Mouse (Mus musculus) kidney, postnatal 0 days (tissue): Measurements from ENCODE around the gene P3h2. TPM values are rescaled to one million over a fixed set of nuclear protein-coding genes. Genes with fewer than 3 reads are reported as not detected.
A peak's percentile ranks its signal among the peaks of the same experiment; 100 is the strongest.

Experiments
- ATAC-seq: fragments of 200-750 bp; cut with Nextera tagmentation; replicated peaks from 2 replicates; pipeline ENCODE4 v1.8.0; 2017; ENCODE audit warnings: low read depth, moderate number of reproducible peaks, moderate TSS enrichment, moderate library complexity; ENCODE audit not compliant: low FRiP score
- DNase-seq: peaks from one replicate; pipeline ENCODE4 v3.0.0-alpha.2; 2016; ENCODE audit warnings: low spot score
- H3K27ac ChIP-seq: fragments of 300-500 bp; sonication (generic); 2 replicates; pipeline ENCODE4 v1.5.1; 2014; ENCODE audit warnings: mild to moderate bottlenecking
- H3K27me3 ChIP-seq: fragments of 300-500 bp; sonication (generic); 2 replicates; pipeline ENCODE4 v1.6.1; 2014; ENCODE audit warnings: low read length, mixed read lengths; ENCODE audit not compliant: insufficient read depth
- H3K36me3 ChIP-seq: fragments of 300-500 bp; sonication (generic); 2 replicates; pipeline ENCODE4 v1.6.1; 2014; ENCODE audit warnings: low read length, mixed read lengths; ENCODE audit not compliant: insufficient read depth
- H3K4me1 ChIP-seq: fragments of 300-500 bp; sonication (generic); replicated peaks from 2 replicates; pipeline ENCODE4 v1.6.1; 2014; ENCODE audit warnings: antibody characterized with exemption, low read length, mixed read lengths; ENCODE audit not compliant: insufficient read depth
- H3K4me2 ChIP-seq: fragments of 300-500 bp; sonication (generic); 2 replicates; pipeline ENCODE4 v1.6.1; 2014; ENCODE audit warnings: mild to moderate bottlenecking, low read length, moderate library complexity, mixed read lengths
- H3K4me3 ChIP-seq: fragments of 300-500 bp; sonication (generic); replicated peaks from 2 replicates; pipeline ENCODE4 v1.5.1; 2014; ENCODE audit warnings: low read depth, low read length
- H3K9ac ChIP-seq: fragments of 300-500 bp; sonication (generic); 2 replicates; pipeline ENCODE4 v1.6.1; 2014; ENCODE audit warnings: low read depth, low read length
- H3K9me3 ChIP-seq: fragments of 300-500 bp; sonication (generic); replicated peaks from 2 replicates; pipeline ENCODE4 v1.6.1; 2016; ENCODE audit warnings: low read length, inconsistent platforms, mixed read lengths
- CTCF ChIP-seq: IDR thresholded peaks from 2 replicates; pipeline ENCODE4 v1.5.1; 2016; ENCODE audit warnings: antibody characterized with exemption, low read depth, mild to moderate bottlenecking, moderate library complexity
- WGBS: fragments of 180-500 bp; shearing (Covaris S2); extraction: QIAGEN DNeasy Blood & Tissue Kit; methylation state at CpG from one replicate; pipeline ENCODE4 v1.1.7; 2014; 5-methylcytosine and 5-hydroxymethylcytosine counted together
- polyA plus RNA-seq: library from polyadenylated mRNA; unstranded; fragments of >200 nt; fragmentation: Nextera tagmentation; extraction: Ambion mirVana; gene quantifications from 2 replicates; pipeline ENCODE4 v1.2.1, GENCODE M21; 2015

P3h2 gene
- polyA plus RNA-seq, 1 experiment from 2014 or later, result 14.7 TPM

DNA sequence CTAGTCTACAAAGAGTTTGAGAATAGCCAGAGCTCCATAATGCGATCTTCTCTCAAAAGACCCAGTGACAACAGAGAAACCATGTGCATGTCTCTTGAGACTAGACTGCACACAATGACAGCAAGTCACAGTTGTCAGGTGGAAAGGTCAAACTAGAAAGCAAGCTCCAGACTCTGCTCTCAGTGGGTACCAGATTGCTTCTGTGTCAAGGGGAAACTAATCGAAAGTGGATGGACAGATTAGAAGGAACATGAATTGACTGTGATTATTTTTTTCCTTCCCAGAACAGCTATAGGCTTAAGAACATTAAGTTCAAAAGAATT is 27.5 kb downstream of the P3h2 start:
- DNase-seq (no peak), ATAC-seq (no peak)
- Histone ChIP-seq H3K27me3 (no peaks in the 10 kb centered on the region), H3K9me3 (no peaks in the 10 kb centered on the region), H3K4me1 (0 out of 2 replicates have a peak, but pooled peaks cover 10% of the 10 kb centered on the region), H3K27ac (no peak overlapping the region), H3K36me3 (no peaks in the 10 kb centered on the region), H3K4me2 (no peak overlapping the region), H3K4me3 (no peak overlapping the region), H3K9ac (no peak overlapping the region)
- WGBS, result 75% methylated on average over 2 of the region's 2 CpGs
- TF ChIP-seq CTCF, result no peak

DNA sequence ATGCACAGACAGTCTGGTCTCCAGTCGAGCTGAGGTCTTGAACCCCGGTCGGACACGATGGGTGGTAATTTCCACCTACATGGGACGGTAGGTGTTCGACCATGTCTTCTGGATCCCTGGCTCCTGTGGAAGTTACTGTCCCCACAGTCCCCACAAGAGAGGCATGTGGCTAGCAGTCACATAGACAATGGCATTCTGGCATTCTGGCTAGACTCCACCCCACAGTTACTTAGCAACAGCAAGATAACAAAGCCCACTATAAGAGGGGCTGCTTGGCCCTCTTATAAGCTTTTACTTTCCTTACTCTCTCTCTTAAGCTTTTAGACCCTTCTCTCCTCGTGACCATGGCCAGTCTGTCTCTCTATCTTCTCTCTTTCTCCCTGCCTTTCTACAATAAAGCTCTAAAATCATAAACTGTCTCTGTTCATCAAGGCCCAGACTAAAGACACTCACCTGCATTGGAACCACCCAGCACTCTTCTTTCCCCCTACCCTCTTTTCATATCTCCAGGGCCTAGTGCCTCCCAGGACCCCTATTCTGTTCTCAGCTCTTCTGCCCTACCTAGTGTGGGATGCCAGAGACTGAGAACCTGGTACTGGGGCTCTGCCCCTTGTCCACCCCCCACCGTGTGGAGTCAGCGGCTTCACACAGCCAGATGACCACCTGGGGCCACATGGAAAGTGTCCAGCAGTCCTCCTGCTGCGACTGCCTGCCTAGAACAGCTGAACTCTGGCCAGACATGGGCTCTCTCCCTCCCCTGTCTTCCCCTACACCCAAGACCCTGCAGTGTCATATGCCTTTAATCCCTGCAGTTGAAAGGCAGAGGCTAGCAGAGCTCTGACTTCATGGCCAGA is 28.1 kb downstream of the P3h2 start:
- 75% methylated on average over 10 of the region's 10 CpGs for WGBS
- TF ChIP-seq CTCF, result no peak
- no peaks in the 10 kb centered on the region for H3K9me3 ChIP-seq
- no peaks in the 10 kb centered on the region for H3K27me3 ChIP-seq
- H3K4me3 ChIP-seq, result no peak overlapping the region
- 0 out of 2 replicates have a peak, but pooled peaks have one; percentile 38 for ATAC-seq
- H3K27ac ChIP-seq, result no peak overlapping the region
- no peak overlapping the region for H3K4me2 ChIP-seq
- H3K9ac ChIP-seq, result no peak overlapping the region
- no peaks in the 10 kb centered on the region for H3K36me3 ChIP-seq
- 0 out of 2 replicates have a peak, but pooled peaks cover 10% of the 10 kb centered on the region for H3K4me1 ChIP-seq
- no peak for DNase-seq

DNA sequence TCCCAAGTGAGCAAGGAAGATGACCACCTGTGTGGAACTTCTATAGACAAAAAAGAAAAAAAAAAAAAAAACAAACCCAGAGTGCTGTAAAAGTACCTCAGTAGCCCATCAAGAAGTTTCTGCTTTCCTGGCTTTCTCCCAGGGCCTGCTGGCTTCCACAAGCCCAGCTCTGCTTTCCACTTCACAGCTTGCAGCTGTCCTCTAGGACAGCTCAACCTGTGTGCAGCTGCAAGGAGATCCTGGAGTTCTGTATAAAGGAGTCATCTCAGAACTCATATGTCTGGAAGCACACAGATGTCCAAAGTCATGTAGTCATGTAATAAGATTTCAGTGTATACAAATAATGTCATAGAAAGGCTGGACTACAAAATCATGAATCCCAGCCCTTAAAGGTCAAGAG is 30.5 kb downstream of the P3h2 start:
- Histone ChIP-seq H3K36me3 (no peaks in the 10 kb centered on the region), H3K4me1 (0 out of 2 replicates have a peak, but pooled peaks cover 10% of the 10 kb centered on the region), H3K27me3 (no peaks in the 10 kb centered on the region), H3K9ac (no peak overlapping the region), H3K4me2 (no peak overlapping the region), H3K9me3 (no peaks in the 10 kb centered on the region), H3K4me3 (no peak overlapping the region), H3K27ac (no peak overlapping the region)
- no peak for ATAC-seq
- DNase-seq, result peak; percentile 70
- no peak for TF ChIP-seq CTCF

DNA sequence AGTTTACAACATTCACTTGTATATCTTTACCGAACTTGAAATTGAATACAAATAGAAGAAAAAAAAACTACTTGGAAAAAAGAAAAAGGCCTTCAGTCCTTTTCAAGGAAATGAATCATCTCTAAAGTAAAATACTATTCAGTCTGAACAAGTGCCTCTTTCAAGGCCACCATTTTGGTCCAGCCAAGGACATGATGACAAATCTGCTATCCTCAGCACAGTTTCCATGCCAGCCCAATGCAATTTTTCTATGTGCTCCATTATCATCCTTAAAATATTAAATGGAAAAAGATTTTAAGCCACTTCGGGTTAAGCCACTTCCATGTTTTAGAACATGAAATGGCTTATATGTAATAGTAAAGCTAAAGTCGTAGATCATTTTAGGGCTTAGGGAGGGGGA is 35.2 kb downstream of the P3h2 start:
- no peaks in the 10 kb centered on the region for H3K9me3 ChIP-seq
- DNase-seq (no peak), ATAC-seq (no peak)
- no peak for TF ChIP-seq CTCF
- H3K36me3 ChIP-seq, result no peaks in the 10 kb centered on the region
- no peak overlapping the region for H3K9ac ChIP-seq
- H3K4me1 ChIP-seq, result 0 out of 2 replicates have a peak, but pooled peaks cover 3% of the 10 kb centered on the region
- H3K27ac ChIP-seq, result no peak overlapping the region
- no peak overlapping the region for H3K4me3 ChIP-seq
- 97% methylated on average over 3 of the region's 3 CpGs for WGBS
- H3K4me2 ChIP-seq, result no peak overlapping the region
- H3K27me3 ChIP-seq, result no peaks in the 10 kb centered on the region

GRCm38 (mm10) chr16:26065060-26065459 is 40.5 kb downstream of the P3h2 start:
- peak; percentile 60 for DNase-seq
- no peak overlapping the region for H3K27ac ChIP-seq
- no peak; the same call in 1 of the 2 replicates for ATAC-seq
- no peak overlapping the region for H3K4me3 ChIP-seq
- no peaks in the 10 kb centered on the region for H3K9me3 ChIP-seq
- no peak overlapping the region for H3K9ac ChIP-seq
- H3K27me3 ChIP-seq, result no peaks in the 10 kb centered on the region
- H3K4me2 ChIP-seq, result no peak overlapping the region
- 0 out of 2 replicates have a peak, but pooled peaks cover 3% of the 10 kb centered on the region for H3K4me1 ChIP-seq
- TF ChIP-seq CTCF, result no peak
- 47% methylated on average over 6 of the region's 6 CpGs for WGBS
- H3K36me3 ChIP-seq, result no peaks in the 10 kb centered on the region

GRCm38 (mm10) chr16:26060239-26061085 is 45.1 kb downstream of the P3h2 start:
- Histone ChIP-seq H3K27ac (no peak overlapping the region), H3K4me3 (no peak overlapping the region), H3K9me3 (no peaks in the 10 kb centered on the region), H3K9ac (no peak overlapping the region), H3K4me1 (no peaks in the 10 kb centered on the region), H3K36me3 (no peaks in the 10 kb centered on the region), H3K4me2 (no peak overlapping the region), H3K27me3 (no peaks in the 10 kb centered on the region)
- no peak for TF ChIP-seq CTCF
- WGBS, result 87% methylated on average over 5 of the region's 5 CpGs
- DNase-seq, result no peak
- ATAC-seq, result no peak
